Mouse (Mus musculus) liver, embryonic 11.5 days (tissue): Measurements from ENCODE around the gene Gldn. TPM values are rescaled to one million over a fixed set of nuclear protein-coding genes. Genes with fewer than 3 reads are reported as not detected.

Experiments used
- ATAC-seq: fragments of 200-750 bp; cut with Nextera tagmentation; replicated peaks from 2 replicates; pipeline ENCODE4 v1.8.0; 2017; ENCODE audit warnings: moderate number of reproducible peaks, mild to moderate bottlenecking, moderate TSS enrichment, moderate library complexity; ENCODE audit not compliant: low FRiP score
- DNase-seq: peaks from one replicate; pipeline ENCODE4 v3.0.0-alpha.2; 2017; ENCODE audit warnings: low spot score
- H3K27ac ChIP-seq: fragments of 300-500 bp; sonication (generic); 2 replicates; pipeline ENCODE4 v1.5.1; 2014; ENCODE audit warnings: mild to moderate bottlenecking, low read depth, low read length, control low read depth
- H3K27me3 ChIP-seq: fragments of 300-500 bp; sonication (generic); replicated peaks from 2 replicates; pipeline ENCODE4 v1.6.1; 2014; ENCODE audit warnings: low read length, mixed read lengths; ENCODE audit not compliant: control insufficient read depth, insufficient read depth
- H3K36me3 ChIP-seq: fragments of 300-500 bp; sonication (generic); 2 replicates; pipeline ENCODE4 v1.6.1; 2014; ENCODE audit warnings: mild to moderate bottlenecking, low read length, moderate library complexity, mixed read lengths; ENCODE audit not compliant: control insufficient read depth, insufficient read depth
- H3K4me1 ChIP-seq: fragments of 300-500 bp; sonication (generic); replicated peaks from 2 replicates; pipeline ENCODE4 v1.6.1; 2014; ENCODE audit warnings: low read length, mixed read lengths; ENCODE audit not compliant: control insufficient read depth, insufficient read depth
- H3K4me2 ChIP-seq: fragments of 300-500 bp; sonication (generic); 2 replicates; pipeline ENCODE4 v1.6.1; 2014; ENCODE audit warnings: mild to moderate bottlenecking, control low read depth, moderate library complexity
- H3K4me3 ChIP-seq: fragments of 300-500 bp; sonication (generic); 2 replicates; pipeline ENCODE4 v1.5.1; 2014; ENCODE audit warnings: low read depth, low read length, control low read depth
- H3K9ac ChIP-seq: fragments of 300-500 bp; sonication (generic); 2 replicates; pipeline ENCODE4 v1.6.1; 2014; ENCODE audit warnings: low read depth, low read length, control low read depth
- H3K9me3 ChIP-seq: fragments of 300-500 bp; sonication (generic); 2 replicates; pipeline ENCODE4 v1.6.1; 2016; ENCODE audit warnings: low read length, inconsistent platforms, mixed read lengths; ENCODE audit not compliant: control insufficient read depth
- WGBS: fragments of 180-500 bp; shearing (Covaris S2); extraction: QIAGEN DNeasy Blood & Tissue Kit; methylation state at CpG from one replicate; pipeline ENCODE4 v1.1.7; 2014; 5-methylcytosine and 5-hydroxymethylcytosine counted together
- polyA plus RNA-seq: library from polyadenylated mRNA; unstranded; fragments of >200 nt; fragmentation: Nextera tagmentation; extraction: Ambion mirVana; gene quantifications from 2 replicates; pipeline ENCODE4 v1.2.1, GENCODE M21; 2014

The Gldn gene
- polyA plus RNA-seq, 1 experiment from 2014 or later: not detected

DNA sequence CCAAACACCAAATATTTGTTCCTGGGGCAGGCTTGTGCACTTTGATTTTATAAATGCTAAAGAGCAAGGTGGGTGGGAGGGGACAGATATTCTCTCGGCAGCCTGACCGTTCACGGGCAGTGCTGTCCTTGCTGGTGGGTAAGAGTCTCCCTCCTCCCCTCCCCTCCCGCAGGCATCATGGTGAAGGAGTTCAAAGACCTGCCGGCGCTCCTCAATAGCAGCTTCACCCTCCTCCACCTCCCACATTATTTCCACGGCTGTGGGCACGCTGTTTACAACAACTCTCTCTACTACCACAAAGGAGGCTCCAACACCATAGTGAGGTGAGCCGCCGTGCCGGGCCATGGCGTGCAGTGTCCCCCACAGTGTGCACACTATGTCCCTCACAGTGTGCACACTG, 49.3 kb downstream of the Gldn start:
- Histone ChIP-seq H3K9ac (no peak overlapping the region), H3K4me1 (no peaks in the 10 kb centered on the region), H3K4me2 (no peak overlapping the region), H3K9me3 (no peaks in the 10 kb centered on the region), H3K27me3 (no peaks in the 10 kb centered on the region), H3K27ac (no peak overlapping the region), H3K4me3 (no peak overlapping the region), H3K36me3 (no peaks in the 10 kb centered on the region)
- 84% methylated on average over 12 of the region's 12 CpGs for WGBS
- DNase-seq (no peak), ATAC-seq (no peak)

DNA sequence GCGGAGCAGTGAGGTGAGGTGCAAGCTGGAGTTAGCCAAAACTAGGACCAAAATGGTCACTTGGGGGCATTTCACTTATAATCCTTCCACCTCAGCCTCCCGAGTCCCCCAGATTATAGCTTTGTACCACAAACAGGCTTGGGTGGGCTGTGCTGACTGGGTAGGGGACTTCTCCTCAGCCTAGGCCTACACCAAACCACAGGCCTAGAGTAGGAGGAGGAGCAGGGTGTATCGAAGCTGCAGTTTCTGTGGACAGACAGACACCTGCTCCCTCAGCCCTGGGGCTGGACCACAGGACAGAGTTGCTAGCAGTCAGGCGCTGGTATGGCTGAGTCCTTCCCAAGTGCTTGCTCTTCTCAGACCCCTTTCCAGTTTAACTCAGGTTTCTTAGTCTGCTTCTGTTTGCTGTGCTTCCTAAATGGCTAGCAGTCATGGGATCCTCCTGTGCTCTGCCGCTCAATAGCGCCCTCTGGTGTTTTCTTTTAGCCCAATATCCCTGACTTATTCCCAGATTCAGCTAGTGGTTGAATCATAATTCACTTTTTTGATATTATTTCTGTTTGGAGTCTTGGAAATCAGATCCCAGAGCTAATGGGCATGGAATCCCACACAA, 50.4 kb downstream of the Gldn start:
- Histone ChIP-seq H3K27ac (no peak overlapping the region), H3K9ac (no peak overlapping the region), H3K9me3 (no peaks in the 10 kb centered on the region), H3K4me3 (no peak overlapping the region), H3K36me3 (no peaks in the 10 kb centered on the region), H3K4me2 (no peak overlapping the region), H3K4me1 (no peaks in the 10 kb centered on the region), H3K27me3 (no peaks in the 10 kb centered on the region)
- 50% methylated on average over 6 of the region's 6 CpGs for WGBS
- no peak for ATAC-seq
- no peak for DNase-seq

DNA sequence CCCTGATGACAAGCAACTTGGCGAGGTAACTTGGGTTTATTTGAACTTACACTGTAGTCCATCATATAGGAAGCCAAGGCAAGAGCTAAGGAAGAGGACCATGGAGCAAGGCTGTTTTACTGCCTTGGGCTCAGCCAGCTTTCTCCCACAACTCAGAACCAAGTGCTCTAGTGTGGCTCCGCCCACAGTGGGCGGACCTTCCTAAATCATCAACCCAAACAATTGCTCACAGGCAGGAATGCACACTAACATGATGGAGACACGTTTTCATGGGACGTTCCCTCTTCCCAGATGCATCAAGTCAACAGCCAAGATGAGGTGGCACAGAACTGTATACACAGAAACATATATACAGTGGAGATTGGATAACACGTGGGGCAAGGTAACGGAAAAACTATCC, 55.7 kb downstream of the Gldn start:
- 72% methylated on average over 7 of the region's 7 CpGs for WGBS
- H3K27me3 ChIP-seq: no peaks in the 10 kb centered on the region
- DNase-seq: no peak
- H3K4me1 ChIP-seq: no peaks in the 10 kb centered on the region
- no peak overlapping the region for H3K27ac ChIP-seq
- no peaks in the 10 kb centered on the region for H3K36me3 ChIP-seq
- no peak overlapping the region for H3K4me3 ChIP-seq
- H3K9me3 ChIP-seq: no peaks in the 10 kb centered on the region
- ATAC-seq: no peak
- no peak overlapping the region for H3K4me2 ChIP-seq
- H3K9ac ChIP-seq: no peak overlapping the region

DNA sequence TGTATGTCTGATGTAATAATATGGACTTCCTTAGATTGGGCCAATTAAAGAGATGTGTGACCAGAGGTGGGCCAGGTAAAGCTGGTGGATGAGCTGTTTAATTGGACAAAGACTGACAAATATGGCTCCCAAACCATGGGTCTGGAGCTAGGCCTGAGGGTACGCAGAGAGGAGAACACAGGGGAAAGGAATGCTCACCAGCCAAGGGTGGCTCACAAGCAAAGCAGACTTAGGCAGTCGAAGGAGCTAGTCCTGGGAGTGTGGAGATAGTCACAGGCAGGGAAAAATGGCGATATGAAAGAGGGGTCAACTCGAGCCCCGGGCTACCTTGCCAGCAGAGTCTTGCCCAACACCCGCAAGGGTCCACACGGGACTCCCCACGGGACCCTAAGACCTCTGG, 70.5 kb downstream of the Gldn start:
- Histone ChIP-seq H3K36me3 (no peaks in the 10 kb centered on the region), H3K4me2 (no peak overlapping the region), H3K9ac (no peak overlapping the region), H3K4me3 (no peak overlapping the region), H3K27ac (no peak overlapping the region), H3K4me1 (no peaks in the 10 kb centered on the region), H3K9me3 (no peaks in the 10 kb centered on the region), H3K27me3 (no peaks in the 10 kb centered on the region)
- WGBS: 89% methylated on average over 6 of the region's 8 CpGs
- DNase-seq (no peak), ATAC-seq (no peak)

Other genes with a start within 250 kb of the Gldn start
- gene Tnfaip8l3, start 218.1 kb upstream of the Gldn start, polyA plus RNA-seq: 0.27 TPM in 1 of 2 replicates, not detected in the other
- gene Cyp19a1, start 18.4 kb upstream of the Gldn start, polyA plus RNA-seq: not detected in 2 replicates
- 2.5 and 2.6 TPM in 2 replicates for gene Dmxl2, start 215.1 kb downstream of the Gldn start, polyA plus RNA-seq